Mouse (Mus musculus) lung, postnatal 10 days (tissue): ENCODE measurements at regions not wholly inside any gene's neighbourhood (a gene's known extent, or its start where the extent isn't known, plus 50 kb on each side); places are given as distances from the start of the nearest gene placed in this dataset.
"Not testable (repeated sequence)": the region's sequence is repeated elsewhere in the genome, so short reads cannot be mapped to it uniquely, and the experiment has no call there.

Experiments used
- DNase-seq: peaks from one replicate; pipeline ENCODE4 v3.0.0; 2021

GRCm38 (mm10) chr12:95392821-95393220 lies 299.2 kb upstream of the Flrt2 start:
- DNase-seq = no peak

- DNase-seq = no peak
These were observed 297.0 kb upstream of the Flrt2 start for GRCm38 (mm10) chr12:95394991-95395530.

GRCm38 (mm10) chr12:95420861-95421260 lies 271.2 kb upstream of the Flrt2 start:
- DNase-seq = no peak

- DNase-seq = no peak
These were observed 267.3 kb upstream of the Flrt2 start for GRCm38 (mm10) chr12:95424739-95425138.

- DNase-seq = no peak
These were observed 254.8 kb upstream of the Flrt2 start for GRCm38 (mm10) chr12:95437226-95437625.

- DNase-seq = no peak
These were observed 234.5 kb upstream of the Flrt2 start for GRCm38 (mm10) chr12:95457480-95457879.

DNA sequence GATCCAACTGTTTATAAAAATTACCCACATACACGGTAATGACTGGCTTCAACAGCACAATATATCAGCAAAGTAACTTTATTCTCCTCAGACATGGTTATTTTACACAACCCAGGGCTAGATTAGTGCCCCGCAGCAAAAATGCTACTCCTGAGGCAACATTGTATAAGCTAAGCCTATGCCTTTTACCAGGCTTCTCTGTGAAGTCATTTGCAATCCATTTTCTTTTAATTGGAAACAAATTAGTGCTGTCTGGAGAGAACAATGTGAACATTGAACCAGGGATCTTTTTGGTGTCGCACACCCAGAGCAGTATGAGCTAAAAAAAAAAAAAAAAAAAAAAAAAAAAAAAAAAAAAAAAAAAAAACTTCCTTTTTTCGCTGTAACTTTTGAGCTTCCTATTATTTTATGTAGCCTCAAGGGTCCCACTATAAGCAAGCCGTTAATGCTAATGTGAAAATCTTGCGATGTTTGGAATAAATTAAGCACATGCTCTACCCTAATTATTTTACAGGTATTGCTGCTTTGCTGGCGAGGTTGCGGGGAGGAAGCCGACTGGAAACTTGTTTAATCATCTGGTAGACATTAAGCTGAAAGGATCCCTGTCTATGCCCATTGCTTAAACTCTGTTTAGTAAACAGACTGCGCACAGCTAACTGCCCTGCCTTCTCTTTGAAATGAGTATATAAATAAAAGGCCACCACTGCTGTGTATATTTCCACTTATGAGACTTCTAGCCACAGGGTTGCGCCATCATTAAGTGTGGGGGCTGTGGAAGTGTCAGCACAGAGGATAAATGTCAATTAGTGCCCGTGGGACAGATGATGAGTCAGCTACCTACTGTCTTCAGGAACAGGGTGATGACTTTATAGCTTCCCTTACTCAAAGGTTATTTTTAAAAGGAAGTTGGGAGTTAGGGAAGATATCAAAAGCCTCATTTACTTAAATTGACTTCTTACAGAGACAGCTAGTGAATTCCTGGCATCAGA lies 225.2 kb upstream of the Flrt2 start:
- DNase-seq = no peak

- DNase-seq = no peak
These were observed 222.1 kb upstream of the Flrt2 start for GRCm38 (mm10) chr12:95469897-95470296.

- DNase-seq = no peak
These were observed 205.5 kb upstream of the Flrt2 start for GRCm38 (mm10) chr12:95486502-95486901.

DNA sequence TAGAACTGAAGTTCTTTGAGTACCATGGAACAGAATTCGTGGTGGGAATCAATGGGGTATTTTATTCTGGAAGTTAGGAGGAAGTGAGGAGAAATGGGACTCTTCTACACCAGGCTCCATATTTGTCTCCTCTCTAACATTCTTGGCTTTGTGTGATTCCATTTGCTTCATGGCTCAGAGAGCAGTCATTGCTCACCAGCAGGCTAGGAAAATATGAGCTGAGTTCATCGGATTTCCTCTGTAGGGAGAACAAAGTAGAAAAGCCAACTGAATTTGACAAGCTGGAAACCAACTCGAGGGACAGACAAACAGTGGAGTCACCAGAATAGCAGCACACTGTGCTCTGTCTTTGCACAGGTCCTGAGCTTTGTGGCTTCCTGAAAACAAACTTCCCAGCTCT lies 203.7 kb upstream of the Flrt2 start:
- no peak for DNase-seq

- no peak for DNase-seq
These were observed 202.7 kb upstream of the Flrt2 start for GRCm38 (mm10) chr12:95489374-95489773.

GRCm38 (mm10) chr12:95489848-95490247 lies 202.2 kb upstream of the Flrt2 start:
- DNase-seq = no peak

DNA sequence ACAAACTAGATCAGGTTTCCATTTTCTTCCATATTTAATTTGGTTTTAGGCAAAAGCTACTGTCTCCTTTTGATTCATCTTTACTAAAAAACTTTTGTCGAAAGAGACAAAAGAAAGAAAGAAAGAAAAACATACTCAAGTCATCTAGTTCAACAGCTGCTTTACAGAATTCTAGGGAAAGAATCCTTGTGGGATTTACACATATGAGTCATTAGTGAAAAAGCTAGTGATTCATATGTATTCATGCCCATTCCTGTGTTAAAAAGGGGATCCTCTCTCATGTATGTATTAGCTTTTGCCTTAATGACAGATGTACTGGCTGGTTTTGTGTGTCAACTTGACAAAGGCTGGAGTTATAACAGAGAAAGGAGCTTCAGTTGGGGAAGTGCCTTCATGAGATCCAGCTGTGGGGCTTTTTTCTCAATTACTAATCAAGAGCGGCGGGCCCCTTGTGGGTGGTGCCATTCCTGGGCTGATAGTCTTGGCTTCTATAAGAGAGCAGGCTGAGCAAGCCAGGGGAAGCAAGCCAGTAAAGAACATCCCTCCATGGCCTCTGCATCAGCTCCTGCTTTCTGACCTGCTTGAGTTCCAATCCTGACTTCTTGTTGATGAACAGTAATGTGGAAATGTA lies 200.1 kb upstream of the Flrt2 start:
- DNase-seq = not testable (repeated sequence)

DNA sequence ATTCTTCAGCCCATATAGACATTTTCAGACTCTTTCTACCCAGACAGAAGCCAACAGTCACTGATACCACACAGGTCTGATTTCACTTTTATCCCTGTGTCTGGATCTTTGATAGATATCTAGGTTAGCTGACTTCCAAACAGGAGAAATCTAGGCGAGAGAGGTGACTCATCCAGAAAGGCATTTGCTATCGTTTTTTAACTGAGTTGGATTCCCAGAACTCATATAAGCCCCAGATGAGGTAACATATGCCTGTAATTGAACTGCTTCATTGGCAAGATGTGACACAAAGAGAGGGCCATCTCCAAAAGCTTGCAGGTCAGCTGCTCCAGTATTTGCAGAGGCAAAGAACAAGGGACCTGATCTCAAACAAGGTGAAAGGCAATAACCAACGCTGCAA lies 190.6 kb upstream of the Flrt2 start:
- DNase-seq = no peak

DNA sequence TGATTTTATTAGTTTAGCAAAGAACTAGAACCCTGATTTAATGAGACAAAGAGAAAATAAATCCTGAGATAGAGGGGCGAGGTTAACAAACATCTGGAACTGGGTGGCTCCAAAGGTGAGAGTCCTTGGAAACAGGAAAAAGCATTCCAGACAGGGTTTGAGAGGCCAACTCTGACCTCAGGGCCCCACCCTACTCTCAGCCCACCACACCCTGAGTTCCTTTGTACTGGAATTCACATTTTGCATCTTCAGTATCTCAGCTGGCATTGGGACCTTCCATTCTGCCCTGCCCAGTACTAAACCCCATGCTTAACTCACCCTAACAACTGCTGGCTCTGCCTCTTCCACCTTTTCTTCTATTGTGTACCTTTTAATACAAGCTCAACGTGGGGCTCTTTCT lies 172.0 kb upstream of the Flrt2 start:
- no peak for DNase-seq

- no peak for DNase-seq
These were observed 170.0 kb upstream of the Flrt2 start for GRCm38 (mm10) chr12:95522052-95522451.

- no peak for DNase-seq
These were observed 158.0 kb upstream of the Flrt2 start for GRCm38 (mm10) chr12:95533888-95534639.

DNA sequence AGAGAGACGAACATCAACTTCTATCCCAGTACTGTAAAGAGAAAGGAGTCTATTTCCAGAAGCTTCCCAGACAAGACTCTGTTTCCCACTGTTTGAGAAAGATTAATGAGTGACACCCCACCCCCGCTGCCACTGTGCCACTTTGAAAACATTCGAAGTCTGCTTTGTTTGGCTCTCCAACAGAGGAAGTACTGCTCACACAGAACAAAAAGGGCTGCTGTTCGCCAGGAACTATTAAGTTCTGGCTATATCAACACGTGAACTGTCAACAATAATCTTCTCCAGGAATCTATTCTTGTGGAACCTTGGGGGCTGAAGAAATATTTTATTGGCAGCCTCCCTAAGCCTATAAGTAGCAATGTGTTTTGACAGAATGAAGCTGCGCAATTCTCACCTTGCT lies 144.7 kb upstream of the Flrt2 start:
- peak; percentile 11 for DNase-seq

DNA sequence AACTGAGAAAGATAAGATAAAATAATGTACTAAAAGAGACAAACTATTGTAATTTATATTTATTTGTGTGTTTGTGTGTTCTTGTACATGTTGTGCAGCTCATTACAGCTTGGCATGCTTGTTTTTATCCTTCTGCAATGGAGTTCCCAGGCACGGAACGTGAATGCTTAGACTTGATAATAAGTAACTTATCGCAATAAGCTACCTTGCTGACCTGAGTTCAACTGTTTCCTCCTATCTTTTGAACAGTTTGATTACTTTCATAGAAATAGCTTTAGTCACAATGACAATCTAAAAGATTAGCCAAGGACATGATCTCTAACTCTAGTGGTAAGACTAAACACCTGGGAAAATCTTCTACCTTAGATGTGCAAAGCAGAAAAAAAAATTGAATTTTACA lies 138.9 kb upstream of the Flrt2 start:
- DNase-seq = no peak

DNA sequence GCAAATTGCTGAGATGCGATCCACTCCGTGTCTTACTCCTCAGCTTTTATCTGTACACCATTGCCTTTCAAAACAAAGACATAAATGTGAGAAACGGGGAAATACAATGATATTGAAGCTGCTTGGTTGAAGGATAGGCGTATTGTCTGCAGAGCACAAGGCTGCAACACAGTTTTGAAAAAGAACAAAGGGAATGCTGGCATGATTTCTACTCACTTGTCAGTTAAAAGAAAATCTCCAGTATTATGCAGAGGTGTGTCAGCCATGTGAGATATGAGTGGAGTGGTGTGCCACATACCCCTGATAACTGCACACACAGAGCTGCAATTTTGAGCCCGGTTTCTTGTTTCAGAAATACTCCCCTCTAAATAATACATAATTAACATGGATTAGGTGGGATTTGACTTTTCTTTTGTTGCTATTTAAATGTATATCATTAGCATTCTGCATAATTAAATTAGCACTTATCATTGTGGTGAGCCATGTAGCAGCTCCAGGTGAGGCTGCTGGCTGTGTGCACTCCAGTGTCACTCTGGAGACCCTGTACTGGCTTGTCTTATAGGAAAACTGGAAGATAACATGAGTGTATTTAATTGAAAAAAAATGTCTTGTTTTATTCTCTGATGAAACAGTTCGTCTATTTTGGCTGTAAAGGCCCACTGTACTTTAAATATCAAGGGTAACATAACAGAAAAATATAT lies 133.2 kb upstream of the Flrt2 start:
- DNase-seq = no peak

DNA sequence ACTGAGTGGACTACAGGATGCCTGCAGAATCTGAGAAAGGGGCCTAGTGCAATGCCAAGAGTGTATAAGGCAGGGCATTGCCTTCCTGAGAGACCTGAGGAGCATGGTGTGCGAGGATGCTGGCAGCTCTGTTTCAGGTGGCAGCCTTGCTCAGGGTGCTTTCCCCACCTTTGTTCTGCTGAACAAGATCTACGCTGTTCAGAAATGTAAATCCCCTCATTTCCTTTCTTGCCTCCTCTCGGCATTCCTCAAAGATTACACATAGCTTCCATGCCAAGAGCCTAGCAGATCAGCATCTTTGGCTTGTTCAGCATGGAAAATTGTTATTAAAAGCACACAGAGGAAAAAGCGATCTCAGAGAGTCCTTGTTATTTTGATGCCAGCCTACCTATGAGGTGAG lies 128.6 kb upstream of the Flrt2 start:
- DNase-seq = no peak

DNA sequence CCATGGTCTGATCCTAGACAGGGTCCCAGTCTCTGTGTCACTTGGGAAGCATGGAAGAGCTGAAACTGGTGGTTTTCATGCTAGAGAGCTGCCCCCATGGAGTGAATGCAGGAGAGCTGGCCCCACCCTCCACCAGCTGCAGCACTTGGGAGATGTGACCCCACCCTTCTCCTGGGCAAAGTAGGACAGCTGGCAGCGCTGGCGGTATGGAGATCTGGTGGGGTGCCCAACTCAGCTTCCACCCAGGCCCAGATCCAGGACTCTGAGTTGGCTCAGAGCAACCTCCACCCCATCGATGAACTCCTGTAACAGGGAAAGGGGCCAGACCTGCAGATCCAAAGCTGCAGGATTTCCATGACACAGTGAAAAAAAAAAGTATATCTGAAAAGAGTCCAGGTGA lies 115.3 kb upstream of the Flrt2 start:
- DNase-seq = no peak

DNA sequence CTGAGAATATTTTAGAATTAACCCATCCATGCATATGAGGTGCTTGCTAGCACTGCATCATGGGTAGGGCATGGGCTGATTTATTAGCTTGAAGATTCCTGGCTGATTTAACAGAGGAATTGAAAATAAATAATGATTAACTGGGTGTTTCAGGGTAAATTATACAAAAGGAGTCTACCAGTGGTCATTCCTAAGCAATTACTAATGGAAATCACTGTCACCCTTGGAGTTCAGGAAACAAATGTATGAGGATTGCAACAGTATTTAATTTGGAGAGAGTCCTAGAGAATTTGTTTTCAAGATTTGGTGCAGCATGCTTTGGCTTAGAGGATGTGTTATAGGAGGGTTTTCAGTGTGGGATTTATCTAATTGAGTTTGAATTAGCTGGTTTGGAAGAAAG lies 103.0 kb upstream of the Flrt2 start:
- no peak for DNase-seq
